Mouse (Mus musculus) MEL (cell line): Measurements from ENCODE around the gene Maip1.

Experiments used
- CHD2 ChIP-seq: IDR thresholded peaks from 2 replicates; pipeline ENCODE4 v1.6.1; 2011; ENCODE audit warnings: low read length, improper control_type of control experiment
- CTCF ChIP-seq, 3 experiments: IDR thresholded peaks in 2 of 3; conservative IDR thresholded peaks in 1 of 3; 2 replicates each; pipeline ENCODE4 v1.5.1; 2011 to 2012; ENCODE audit warnings: low read length in 3 of 3, low read depth in 2 of 3, mild to moderate bottlenecking in 2 of 3, improper control_type of control experiment in 1 of 3, inconsistent platforms in 1 of 3, mixed read lengths in 1 of 3, moderate library complexity in 1 of 3; ENCODE audit not compliant: control insufficient read depth in 1 of 3, insufficient read depth in 1 of 3, poor library complexity in 1 of 3, severe bottlenecking in 1 of 3
- GATA1 ChIP-seq: IDR thresholded peaks from 2 replicates; pipeline ENCODE4 v1.6.1; 2011; ENCODE audit warnings: low read depth, low read length, improper control_type of control experiment
- HCFC1 ChIP-seq: IDR thresholded peaks from 2 replicates; pipeline ENCODE4 v1.6.1; 2012; ENCODE audit warnings: low read depth, mild to moderate bottlenecking, inconsistent platforms, low read length, improper control_type of control experiment, moderate library complexity
- MAFK ChIP-seq: IDR thresholded peaks from 2 replicates; pipeline ENCODE4 v1.6.1; 2011; ENCODE audit warnings: low read depth, mild to moderate bottlenecking, low read length, improper control_type of control experiment, borderline replicate concordance
- MAX ChIP-seq: IDR thresholded peaks from 2 replicates; pipeline ENCODE4 v1.6.1; 2011; ENCODE audit warnings: low read length, improper control_type of control experiment
- POLR2A ChIP-seq, 2 experiments: IDR thresholded peaks; 2 replicates each; pipeline ENCODE4 v1.6.1; 2011 to 2012; ENCODE audit warnings: low read length in 2 of 2, mild to moderate bottlenecking in 2 of 2, control low read depth in 1 of 2, improper control_type of control experiment in 1 of 2, low read depth in 1 of 2, moderate library complexity in 1 of 2; ENCODE audit not compliant: control insufficient read depth in 1 of 2, insufficient read depth in 1 of 2, poor library complexity in 1 of 2

- TF ChIP-seq HCFC1 (no peak), MAFK (no peak), POLR2A (IDR thresholded peaks at IDR 0.05; ENCODE audit: control insufficient read depth in 1 of 2, insufficient read depth in 1 of 2, low read depth in 1 of 2, low read length in 2 of 2, poor library complexity in 1 of 2) (no peak), CTCF (IDR thresholded peaks at IDR 0.05 in 2 of 3, conservative IDR thresholded peaks at IDR 0.05 in 1 of 3; ENCODE audit: control insufficient read depth in 1 of 3, insufficient read depth in 1 of 3, low read depth in 2 of 3, low read length in 3 of 3, poor library complexity in 1 of 3, severe bottlenecking in 1 of 3) (peak; percentile 20 to 72 (median 65); a peak in 5 of 6 replicates), MAX (no peak), CHD2 (no peak), GATA1 (no peak)
These were observed 12.1 kb upstream of the Maip1 start for GRCm38 (mm10) chr1:57394051-57394450.
